Mouse (Mus musculus): ENCODE measurements around the gene Gm48552.
A peak's percentile ranks its signal among the peaks of the same experiment; 100 is the strongest.

Gm48552 gene

DNA sequence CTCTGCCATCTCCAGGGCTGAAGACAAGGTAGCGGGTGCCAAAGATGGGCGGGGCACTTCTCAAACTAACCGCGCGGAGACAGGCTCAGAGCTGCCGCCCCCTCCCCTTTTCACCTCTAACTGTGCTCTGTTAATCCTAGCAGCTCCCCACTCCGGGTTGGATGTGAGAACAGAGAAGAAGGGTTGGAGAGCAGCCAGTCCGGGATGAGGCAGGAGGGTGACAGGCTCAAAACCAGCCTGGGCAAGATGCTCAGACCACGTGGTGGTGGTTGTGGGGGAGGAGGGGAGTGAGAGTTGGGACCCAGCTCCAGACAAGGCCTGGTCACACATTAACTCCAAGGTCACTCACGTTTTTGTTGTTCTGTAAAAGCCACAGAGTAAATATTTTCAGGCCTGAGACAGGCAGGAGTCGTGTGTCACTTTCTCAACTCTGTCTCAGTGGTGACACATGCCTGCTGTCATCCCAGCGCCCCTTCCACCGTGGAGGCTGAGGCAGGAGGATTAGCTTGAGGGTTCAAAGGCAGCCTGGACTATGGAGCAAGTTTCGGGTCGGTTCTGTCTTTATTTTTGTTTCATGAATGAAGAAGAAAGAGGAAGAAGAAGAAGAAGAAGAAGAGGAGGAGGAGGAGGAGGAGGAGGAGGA, 42.8 kb downstream of the Gm48552 start:
- peak; percentile 74 for DNase-seq (ENCODE audit: inconsistent ontology term)

DNA sequence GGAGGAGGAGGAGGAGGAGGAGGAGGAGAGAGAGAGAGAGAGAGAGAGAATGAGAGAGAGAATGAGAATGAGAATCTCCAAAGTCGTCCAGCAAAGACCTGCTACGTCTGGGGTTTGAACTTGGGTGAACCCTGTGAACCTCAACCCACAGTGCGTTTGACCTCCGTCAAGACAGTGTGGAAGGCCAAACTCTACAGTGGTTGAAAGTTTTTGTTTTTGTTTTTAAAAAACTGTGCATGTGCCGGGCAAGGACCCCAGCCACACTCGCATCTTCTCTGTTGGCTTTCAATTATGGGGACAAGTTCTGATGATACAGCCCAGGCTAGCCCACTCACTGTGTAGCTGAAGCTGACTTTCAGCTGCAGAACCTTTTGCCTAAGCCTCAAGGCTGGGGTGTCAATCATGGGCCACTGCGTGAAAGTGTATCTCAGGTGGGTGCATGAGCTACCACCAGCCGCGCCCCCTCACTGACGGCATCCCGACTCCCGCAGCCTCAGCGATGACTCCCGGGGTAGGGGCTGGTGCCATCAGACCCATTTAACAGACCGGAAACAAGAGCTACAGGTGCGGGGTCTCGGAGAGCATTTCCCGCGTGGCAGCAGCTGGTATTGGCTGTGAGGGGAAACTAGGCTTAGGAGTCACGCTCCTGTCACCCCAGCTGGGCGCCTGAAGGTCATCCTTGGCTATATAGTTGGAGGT, 43.5 kb downstream of the Gm48552 start:
- DNase-seq (ENCODE audit: inconsistent ontology term) = no peak

DNA sequence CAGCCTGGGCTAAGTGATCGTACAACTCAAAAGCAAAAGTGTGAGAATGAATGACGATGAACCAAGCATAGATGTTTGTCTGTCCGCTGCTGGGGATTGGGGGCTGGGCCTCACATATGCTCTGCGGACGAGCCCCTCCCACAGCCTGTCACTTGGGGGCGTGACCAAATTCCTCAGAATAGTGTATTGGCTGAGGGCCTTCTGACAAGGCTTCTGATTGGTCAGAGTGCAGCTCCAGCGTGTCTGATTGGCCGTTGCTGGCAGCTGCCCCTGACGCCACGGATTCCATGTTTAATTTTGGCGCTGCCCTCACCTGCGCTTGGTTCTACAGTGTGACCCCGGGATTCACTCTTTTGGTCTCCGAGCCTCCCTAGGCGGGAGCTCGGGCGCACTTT, 44.1 kb downstream of the Gm48552 start:
- peak; percentile 96 for DNase-seq (ENCODE audit: inconsistent ontology term)

DNA sequence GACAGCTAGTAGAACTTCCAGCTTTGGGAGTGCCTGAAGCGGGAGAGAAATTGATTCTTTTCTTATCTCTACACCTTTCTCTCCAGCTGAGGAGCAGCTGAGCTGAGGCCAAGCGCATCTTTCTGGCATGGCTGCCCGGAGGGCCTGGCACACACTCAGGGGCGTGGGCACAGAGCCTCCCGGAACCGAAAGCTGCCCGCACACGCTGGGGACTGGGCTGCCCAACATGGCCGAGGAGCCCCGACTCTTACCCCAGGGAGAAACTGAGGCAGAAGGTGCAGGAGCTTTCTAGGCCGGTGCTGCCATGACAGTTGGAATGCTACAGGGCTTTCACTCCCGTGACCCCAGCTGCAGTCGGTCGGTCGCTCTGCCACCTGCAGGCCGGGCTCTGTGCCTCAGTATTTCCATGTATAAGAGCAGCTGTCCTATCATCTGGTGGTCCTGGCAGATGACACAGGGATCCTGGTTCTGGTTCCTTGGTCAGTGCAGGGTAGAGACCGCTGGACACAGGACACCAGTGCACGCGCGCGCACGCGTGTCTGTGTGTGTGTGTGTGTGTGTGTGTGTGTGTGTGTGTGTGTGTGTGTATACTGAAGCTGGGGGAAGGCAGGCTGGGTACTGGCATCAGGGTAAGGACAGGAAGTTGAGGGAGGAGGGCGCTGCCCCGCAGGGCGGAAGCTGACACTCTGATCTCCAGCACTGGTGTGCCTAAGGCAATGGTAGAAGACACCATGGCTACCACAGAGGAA, 44.9 kb downstream of the Gm48552 start:
- DNase-seq (ENCODE audit: inconsistent ontology term) = peak; percentile 62

DNA sequence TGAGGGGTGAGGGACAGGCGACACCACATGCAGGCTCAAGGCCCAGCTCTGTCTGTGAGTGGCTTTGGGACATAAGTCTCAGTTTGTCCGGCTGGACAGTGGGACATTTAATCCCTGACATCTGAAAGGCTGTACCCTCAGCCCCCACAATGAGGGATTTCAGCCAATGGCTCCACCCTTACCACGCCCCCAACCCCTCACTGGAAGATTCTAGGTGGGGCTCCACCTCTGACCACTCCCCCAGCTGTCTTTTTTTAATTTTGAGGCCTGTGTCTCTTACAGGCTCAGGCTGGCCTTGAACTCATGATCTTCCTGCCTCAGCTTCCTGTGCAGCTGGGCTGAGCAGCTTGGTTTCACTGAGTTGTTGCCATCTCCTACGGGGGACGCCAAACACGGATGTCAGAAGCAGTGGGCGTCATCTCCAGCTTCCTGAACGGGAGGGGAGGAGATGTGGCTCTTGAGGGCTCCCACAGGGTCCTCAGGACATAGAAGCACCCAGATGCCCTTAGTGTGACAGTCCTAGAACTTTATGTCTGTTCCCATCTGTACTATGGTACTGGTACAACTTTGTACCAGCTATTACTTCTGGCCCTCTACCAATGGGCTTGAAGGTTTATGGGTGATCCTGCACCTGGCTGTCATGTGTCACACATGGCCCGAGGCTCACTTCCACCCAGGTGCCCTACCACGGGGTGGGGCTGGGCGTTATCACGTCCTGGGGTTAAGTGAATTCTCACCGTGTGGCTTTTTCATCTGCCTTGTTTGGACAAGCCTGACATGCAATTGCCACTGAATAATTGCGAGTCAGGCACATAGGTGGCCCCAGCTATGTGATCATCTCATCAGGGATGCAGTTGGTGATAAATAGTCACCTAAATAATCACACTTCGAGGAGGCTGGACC, 45.8 kb downstream of the Gm48552 start:
- no peak for DNase-seq (ENCODE audit: inconsistent ontology term)

DNA sequence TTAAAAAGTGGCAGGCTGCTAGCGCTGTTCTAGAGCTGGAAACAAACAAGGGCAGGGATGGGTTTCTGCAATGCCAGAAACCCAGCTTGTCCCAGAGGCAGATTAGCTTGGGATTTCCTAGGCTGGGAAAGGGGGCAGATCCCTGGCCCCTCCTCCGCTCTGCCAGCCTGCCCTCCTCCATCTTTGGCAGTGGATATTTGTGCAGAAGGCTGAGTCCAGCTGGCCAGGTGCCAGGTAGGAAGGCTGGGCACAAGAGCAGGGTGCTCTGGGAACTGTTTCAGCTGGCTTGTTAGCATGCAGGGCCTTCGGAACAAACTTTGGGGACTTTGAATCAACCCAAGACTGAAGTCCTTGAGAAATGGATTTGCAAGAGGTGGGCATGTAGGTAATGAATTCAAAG, 46.6 kb downstream of the Gm48552 start:
- peak; percentile 73 for DNase-seq (ENCODE audit: inconsistent ontology term)
